Mouse (Mus musculus) cortical plate, adult 2 months (tissue): ENCODE data around the gene Cnbp. TPM values are rescaled to one million over a fixed set of nuclear protein-coding genes. Genes with fewer than 3 reads are reported as not detected.
A peak's percentile ranks its signal among the peaks of the same experiment; 100 is the strongest.

ENCODE experiments used
- H3K27ac ChIP-seq: fragments of 200-500 bp; 2 replicates; pipeline ENCODE4 v1.5.1; 2012; ENCODE audit warnings: low read length, control low read depth, inconsistent platforms; ENCODE audit not compliant: insufficient read depth
- H3K4me1 ChIP-seq: fragments of 200-500 bp; 2 replicates; pipeline ENCODE4 v1.6.1; 2011; ENCODE audit warnings: low read length; ENCODE audit not compliant: control insufficient read depth, insufficient read depth
- H3K4me3 ChIP-seq: fragments of 200-500 bp; 2 replicates; pipeline ENCODE4 v1.5.1; 2011; ENCODE audit warnings: mild to moderate bottlenecking, low read length, control low read depth; ENCODE audit not compliant: insufficient read depth
- CTCF ChIP-seq: fragments of 200-500 bp; IDR thresholded peaks from 2 replicates; pipeline ENCODE4 v1.5.1; 2011; ENCODE audit warnings: mild to moderate bottlenecking, control low read depth, low read length; ENCODE audit not compliant: insufficient read depth; ENCODE audit errors: extremely low read depth
- POLR2A ChIP-seq: fragments of 200-500 bp; IDR thresholded peaks from 2 replicates; pipeline ENCODE4 v1.6.1; 2011; ENCODE audit warnings: mild to moderate bottlenecking, low read length, control low read depth; ENCODE audit not compliant: insufficient read depth; ENCODE audit errors: extremely low read depth
- polyA plus RNA-seq: library from polyadenylated mRNA; depleted of rRNA; stranded (reverse); fragments of >200 nt; gene quantifications from 2 replicates; pipeline ENCODE4 v1.2.3, GENCODE M21; 2012

The Cnbp gene
- polyA plus RNA-seq, 1 experiment = 320 TPM

DNA sequence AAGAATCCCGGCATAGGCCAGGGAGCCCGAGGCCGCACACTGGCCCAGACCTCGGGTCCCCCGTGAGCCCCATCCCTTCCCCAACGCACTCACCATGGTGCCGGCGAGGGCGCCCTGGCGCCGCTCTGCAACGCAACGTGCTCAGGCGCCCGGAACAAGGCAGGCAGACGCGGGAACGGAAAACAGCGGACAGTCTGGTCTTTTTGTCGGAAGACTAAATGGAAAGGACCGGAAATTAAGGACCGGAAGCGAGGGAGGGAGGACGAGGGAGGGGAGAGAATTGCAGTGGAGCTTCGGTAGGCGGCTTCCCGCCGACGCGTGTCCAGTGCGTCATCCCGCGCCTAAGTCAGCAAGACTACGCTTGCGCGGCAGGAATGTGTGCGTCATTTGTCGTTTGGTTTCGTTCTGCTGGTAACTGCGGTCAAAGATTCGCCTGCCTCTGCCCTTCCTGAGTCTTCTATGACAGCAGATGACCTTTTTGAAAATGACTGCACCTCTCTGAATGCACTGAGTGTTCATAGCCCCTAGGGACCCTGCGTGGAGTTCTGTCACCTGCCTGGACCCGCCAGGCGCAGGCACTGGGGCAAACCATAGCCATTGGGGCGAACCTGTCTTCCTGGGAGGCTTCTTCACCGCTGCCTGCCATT lies 12.2 kb downstream of the Cnbp start, which contains the start of gene Isy1:
Isy1 (minus strand) TSS at position 248 of the 647 bp plus-strand sequence.
- peak within 1 kb of the TSS; percentile 90 for H3K27ac ChIP-seq

DNA sequence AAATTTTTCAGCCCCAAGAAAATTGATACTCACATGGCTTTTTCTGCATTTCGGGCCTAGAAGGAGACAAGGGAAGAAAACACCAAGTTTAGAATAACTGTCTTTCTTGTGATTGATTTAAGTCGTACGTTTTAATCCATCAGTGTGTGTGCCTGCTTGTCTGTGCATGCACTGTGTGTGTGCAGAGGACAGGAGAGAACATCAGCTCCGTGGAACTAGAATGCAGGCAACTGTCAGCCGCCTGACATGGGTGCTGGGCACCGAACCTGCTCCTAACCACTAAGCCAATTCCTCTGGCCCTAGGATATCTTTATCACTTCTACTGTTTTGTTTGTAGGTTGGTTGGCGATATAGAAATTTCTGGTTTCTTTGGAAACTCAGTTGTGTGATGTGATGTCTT lies 15.2 kb downstream of the Cnbp start, which contains the start of gene Gm45140:
Gm45140 (minus strand) TSS at position 101 of the 400 bp plus-strand sequence.
- Histone ChIP-seq H3K27ac (no peak within 1 kb of the TSS), H3K4me3 (no peak within 1 kb of the TSS)

More for the DNA sequence above, 12.2 kb downstream of the Cnbp start, which contains the start of gene Isy1:
- Histone ChIP-seq H3K4me3 (peak within 1 kb of the TSS; percentile 52), H3K4me1 (peaks cover 2% of the 10 kb centered on the region; the same call in 1 of the 2 replicates)
- TF ChIP-seq POLR2A (peak; percentile 94), CTCF (no peak)

DNA sequence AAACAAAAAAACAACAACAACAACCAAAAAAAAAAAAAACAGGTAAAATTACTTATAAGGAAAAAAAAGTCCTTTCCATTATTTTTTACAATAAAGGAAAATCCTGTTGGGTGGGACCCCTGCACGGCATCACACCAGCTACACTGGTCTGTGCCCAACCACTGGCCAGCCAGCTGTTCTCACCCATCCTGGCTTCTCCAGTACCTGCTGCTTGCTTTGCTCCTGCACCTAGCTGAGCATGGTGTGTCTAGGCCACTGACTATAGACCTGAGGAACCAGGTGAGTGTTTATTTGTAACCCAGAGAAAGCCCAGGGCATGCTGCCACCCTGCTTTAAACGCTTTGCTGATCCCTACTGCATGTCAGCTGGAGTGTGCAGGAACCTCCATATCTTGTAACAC lies 30.5 kb downstream of the Cnbp start:
- no peaks in the 10 kb centered on the region for H3K4me1 ChIP-seq
- no peak overlapping the region for H3K4me3 ChIP-seq
- no peak overlapping the region for H3K27ac ChIP-seq
- TF ChIP-seq POLR2A = no peak
- TF ChIP-seq CTCF = no peak

More for the DNA sequence above, 15.2 kb downstream of the Cnbp start, which contains the start of gene Gm45140:
- H3K4me1 ChIP-seq = peaks cover 2% of the 10 kb centered on the region; the same call in 1 of the 2 replicates
- TF ChIP-seq CTCF = no peak
- no peak for TF ChIP-seq POLR2A

DNA sequence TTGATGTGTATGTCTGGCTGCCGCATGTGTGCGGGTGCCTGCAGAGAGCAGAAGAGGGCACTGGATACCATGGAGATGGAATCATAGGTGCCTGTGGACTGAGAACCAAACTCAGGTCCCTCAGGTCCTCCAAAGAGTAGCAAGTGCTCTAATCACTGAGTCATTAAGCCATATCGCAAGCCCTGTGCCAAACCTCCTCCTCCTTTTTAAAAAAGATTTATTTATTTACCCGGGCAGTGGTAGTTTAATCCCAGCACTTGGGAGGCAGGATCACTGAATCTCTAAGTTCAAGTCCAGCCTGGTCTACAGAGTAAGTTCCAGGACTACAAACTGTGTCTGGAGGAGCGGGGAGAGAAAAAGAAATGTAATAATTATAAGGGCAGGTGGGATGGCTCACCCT lies 36.4 kb downstream of the Cnbp start:
- H3K27ac ChIP-seq = no peak overlapping the region
- H3K4me1 ChIP-seq = peaks cover 6% of the 10 kb centered on the region; the same call in 1 of the 2 replicates
- no peak for TF ChIP-seq CTCF
- TF ChIP-seq POLR2A = no peak
- H3K4me3 ChIP-seq = no peak overlapping the region

DNA sequence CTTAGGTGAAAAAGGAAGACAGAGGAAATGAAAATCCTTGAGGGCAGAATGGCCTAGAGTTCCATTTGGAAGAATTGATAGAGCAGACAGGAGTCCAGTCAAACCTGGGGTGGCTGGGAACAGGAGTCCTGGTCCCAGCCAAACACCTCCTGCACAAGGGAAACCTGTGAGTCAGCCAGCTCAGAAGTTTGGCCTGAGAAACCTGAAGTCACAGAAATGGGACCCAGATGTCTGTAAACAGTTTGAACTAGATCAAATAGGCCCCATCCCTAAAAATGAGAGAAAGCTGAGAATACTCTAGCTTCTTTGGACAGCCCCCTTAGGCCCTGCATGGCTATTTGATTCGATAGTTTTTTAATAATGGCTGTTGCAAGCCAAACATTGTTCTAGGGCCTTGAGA lies 38.2 kb downstream of the Cnbp start:
- H3K27ac ChIP-seq = no peak overlapping the region

DNA sequence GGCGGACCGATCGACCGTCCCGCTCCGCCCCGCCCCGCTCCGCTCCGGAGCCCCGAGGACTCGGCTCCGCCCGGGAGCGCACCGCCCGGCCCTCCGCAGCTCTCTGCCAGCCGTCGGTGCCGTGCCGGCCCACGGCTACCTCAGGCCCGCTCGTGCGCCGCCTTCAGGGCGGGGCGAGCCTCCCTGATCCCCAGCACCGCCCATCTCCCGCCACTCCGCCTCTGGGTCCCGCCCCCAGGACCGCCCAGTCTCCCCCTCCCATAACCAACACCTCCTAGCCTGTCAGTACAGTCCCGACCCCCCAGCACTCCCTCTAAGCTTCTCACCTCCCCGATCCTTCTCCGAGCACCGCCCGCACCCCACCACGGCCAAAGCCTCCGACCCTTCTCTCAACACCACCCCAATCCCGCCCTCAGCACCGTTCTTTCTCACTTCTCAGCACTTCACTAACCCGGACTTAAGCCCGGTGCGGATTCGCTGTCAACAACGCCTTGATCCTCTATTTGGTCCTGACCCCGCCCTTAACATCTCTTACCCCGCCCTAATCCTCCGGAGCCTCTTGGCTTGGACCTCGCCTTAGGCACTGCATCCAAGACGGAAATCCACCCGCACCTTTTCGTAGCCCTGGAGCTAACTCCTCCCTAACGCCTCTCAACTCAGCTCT lies 39.1 kb downstream of the Cnbp start, which contains the start of gene Rab43:
Rab43 (minus strand) TSS at position 490 of the 664 bp plus-strand sequence.
- no peak for TF ChIP-seq CTCF
- peak; percentile 59 for TF ChIP-seq POLR2A
- Histone ChIP-seq H3K4me3 (peak within 1 kb of the TSS; percentile 70), H3K27ac (peak within 1 kb of the TSS; percentile 63), H3K4me1 (peaks cover 6% of the 10 kb centered on the region; the same call in 1 of the 2 replicates)

More for the DNA sequence above, 38.2 kb downstream of the Cnbp start:
- Histone ChIP-seq H3K4me3 (peak overlapping the region; percentile 70; the same call in 1 of the 2 replicates), H3K4me1 (peaks cover 6% of the 10 kb centered on the region; the same call in 1 of the 2 replicates)
- TF ChIP-seq CTCF = no peak

DNA sequence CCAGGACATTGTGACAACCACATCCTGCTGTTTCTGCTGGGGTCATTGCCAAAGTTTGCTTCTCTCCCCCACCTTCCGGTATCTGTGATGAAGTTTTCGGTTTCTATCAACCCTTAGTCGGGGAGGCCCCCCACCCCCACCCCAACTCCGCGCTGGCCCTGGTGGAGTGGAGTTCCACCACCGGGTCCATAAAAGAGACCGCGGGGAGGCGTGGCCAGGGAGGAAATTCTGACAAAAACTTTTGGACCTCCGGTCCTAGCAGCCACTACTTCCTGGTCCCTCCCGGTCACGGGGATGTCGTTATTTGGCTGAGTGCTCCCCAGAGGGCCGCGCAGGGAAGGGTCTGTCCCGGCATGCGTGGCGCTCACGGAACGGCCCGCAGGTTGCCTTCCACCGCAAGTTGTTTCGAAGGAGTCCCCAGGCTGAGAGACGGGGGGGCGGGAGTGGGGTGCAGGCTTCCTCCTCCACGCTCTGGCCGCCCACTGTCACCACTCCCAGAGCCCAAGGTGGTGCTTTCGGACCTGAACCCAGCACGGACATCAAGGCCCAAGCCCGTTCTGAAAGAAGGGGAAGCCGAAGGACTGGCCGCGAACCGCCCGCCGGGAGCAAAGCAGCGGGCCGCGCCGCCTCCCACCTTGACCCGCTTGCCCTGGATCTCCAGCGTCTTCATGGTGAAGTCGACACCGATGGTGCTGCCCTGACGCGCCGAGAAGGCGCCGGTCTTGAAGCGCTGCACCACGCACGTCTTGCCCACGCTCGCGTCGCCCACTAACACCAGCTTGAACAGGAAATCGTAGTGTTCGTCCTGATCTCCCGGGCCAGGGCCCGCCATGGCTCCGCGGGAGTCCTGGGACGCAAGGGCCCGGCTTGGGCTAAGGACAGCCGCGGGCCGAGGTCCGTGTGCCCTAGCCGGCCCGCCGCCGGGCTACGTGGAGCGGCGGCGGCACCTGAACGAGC lies 39.9 kb downstream of the Cnbp start:
- Histone ChIP-seq H3K27ac (peak overlapping the region; percentile 63), H3K4me1 (peaks cover 6% of the 10 kb centered on the region; the same call in 1 of the 2 replicates), H3K4me3 (peak overlapping the region; percentile 70)
- TF ChIP-seq POLR2A = no peak
- no peak for TF ChIP-seq CTCF

DNA sequence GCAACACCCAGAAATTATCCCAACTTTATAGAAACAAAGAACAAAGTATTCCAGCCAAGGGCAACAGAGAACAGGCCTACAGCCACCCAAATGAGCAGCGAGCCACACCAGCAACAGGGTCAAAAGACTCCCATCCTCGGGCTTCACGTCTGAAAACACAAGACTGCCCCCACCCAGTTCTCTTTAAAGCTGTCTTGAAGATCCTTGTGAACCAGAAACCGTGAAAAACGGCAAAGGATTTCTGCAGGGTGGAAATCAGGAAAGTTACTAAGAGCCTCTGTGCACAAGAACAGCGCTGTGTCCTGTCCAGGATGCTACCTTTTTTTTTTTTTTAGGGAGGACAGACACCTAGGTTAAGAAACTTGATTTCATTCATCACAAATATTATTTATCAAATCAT lies 40.6 kb downstream of the Cnbp start:
- peak overlapping the region; percentile 70; the same call in 1 of the 2 replicates for H3K4me3 ChIP-seq
- H3K27ac ChIP-seq = no peak overlapping the region
- H3K4me1 ChIP-seq = peaks cover 6% of the 10 kb centered on the region; the same call in 1 of the 2 replicates
- no peak for TF ChIP-seq CTCF
- no peak for TF ChIP-seq POLR2A

DNA sequence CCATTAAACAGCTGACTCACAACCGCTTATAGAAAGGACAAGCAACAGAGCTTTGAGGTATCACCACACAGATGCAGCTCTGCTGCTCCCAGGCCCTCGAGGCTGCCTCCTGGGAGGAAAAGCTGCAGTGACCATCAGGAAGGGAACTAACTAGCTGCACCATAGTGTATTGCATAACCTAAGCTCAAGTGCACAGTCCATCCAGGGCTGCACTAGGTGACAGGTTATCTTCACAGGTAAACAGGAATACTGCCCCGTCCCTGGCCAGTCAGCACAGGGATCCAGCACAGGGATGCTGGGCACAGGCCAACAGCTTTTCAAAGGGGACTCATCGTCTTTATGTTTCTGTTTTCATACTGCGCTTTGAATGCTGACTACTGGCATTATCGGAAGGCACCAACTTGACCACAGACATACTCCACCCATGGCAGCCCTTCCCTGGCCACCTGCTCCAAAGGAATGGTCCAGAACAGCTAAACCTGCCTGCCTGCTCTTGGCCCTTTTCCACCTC lies 41.2 kb downstream of the Cnbp start:
- no peak overlapping the region for H3K27ac ChIP-seq
- TF ChIP-seq CTCF = no peak

More for the DNA sequence above, 41.2 kb downstream of the Cnbp start:
- H3K4me1 ChIP-seq = peaks cover 6% of the 10 kb centered on the region; the same call in 1 of the 2 replicates
- no peak overlapping the region; the same call in 1 of the 2 replicates for H3K4me3 ChIP-seq
